Mouse (Mus musculus) hindbrain, postnatal 0 days (tissue): ENCODE measurements at regions not wholly inside any gene's neighbourhood (a gene's known extent, or its start where the extent isn't known, plus 50 kb on each side); places are given as distances from the start of the nearest gene placed in this dataset.

Experiments
- ATAC-seq: fragments of 200-750 bp; cut with Nextera tagmentation; 2 replicates; pipeline ENCODE4 v1.8.0; 2017; ENCODE audit warnings: mild to moderate bottlenecking, moderate TSS enrichment, moderate library complexity
- DNase-seq: peaks from one replicate; pipeline ENCODE4 v3.0.0-alpha.2; 2015; ENCODE audit warnings: low spot score
- H3K27ac ChIP-seq: fragments of 300-500 bp; sonication (generic); 2 replicates; pipeline ENCODE4 v1.5.1; 2014; ENCODE audit warnings: mild to moderate bottlenecking
- H3K27me3 ChIP-seq: fragments of 300-500 bp; sonication (generic); 2 replicates; pipeline ENCODE4 v1.6.1; 2014; ENCODE audit warnings: low read length, mixed read lengths; ENCODE audit not compliant: insufficient read depth
- H3K36me3 ChIP-seq: fragments of 300-500 bp; sonication (generic); 2 replicates; pipeline ENCODE4 v1.6.1; 2014; ENCODE audit warnings: low read length, mixed read lengths; ENCODE audit not compliant: insufficient read depth
- H3K4me1 ChIP-seq: fragments of 300-500 bp; sonication (generic); 2 replicates; pipeline ENCODE4 v1.6.1; 2014; ENCODE audit warnings: antibody characterized with exemption, low read length, mixed read lengths; ENCODE audit not compliant: insufficient read depth
- H3K4me2 ChIP-seq: fragments of 300-500 bp; sonication (generic); 2 replicates; pipeline ENCODE4 v1.6.1; 2014; ENCODE audit warnings: low read depth, mild to moderate bottlenecking, low read length, moderate library complexity, mixed read lengths
- H3K4me3 ChIP-seq: fragments of 300-500 bp; sonication (generic); 2 replicates; pipeline ENCODE4 v1.5.1; 2014; ENCODE audit warnings: low read length
- H3K9ac ChIP-seq: fragments of 300-500 bp; sonication (generic); replicated peaks from 2 replicates; pipeline ENCODE4 v1.6.1; 2014; ENCODE audit warnings: mild to moderate bottlenecking, low read length, moderate library complexity, mixed read lengths
- H3K9me3 ChIP-seq: fragments of 300-500 bp; sonication (generic); 2 replicates; pipeline ENCODE4 v1.6.1; 2016; ENCODE audit warnings: low read length, mixed read lengths
- CTCF ChIP-seq: IDR thresholded peaks from 2 replicates; pipeline ENCODE4 v1.5.1; 2016; ENCODE audit warnings: antibody characterized with exemption, control low read depth, low read depth
- WGBS: fragments of 180-500 bp; shearing (Covaris S2); extraction: QIAGEN DNeasy Blood & Tissue Kit; methylation state at CpG from one replicate; pipeline ENCODE4 v1.1.7; 2014; 5-methylcytosine and 5-hydroxymethylcytosine counted together

DNA sequence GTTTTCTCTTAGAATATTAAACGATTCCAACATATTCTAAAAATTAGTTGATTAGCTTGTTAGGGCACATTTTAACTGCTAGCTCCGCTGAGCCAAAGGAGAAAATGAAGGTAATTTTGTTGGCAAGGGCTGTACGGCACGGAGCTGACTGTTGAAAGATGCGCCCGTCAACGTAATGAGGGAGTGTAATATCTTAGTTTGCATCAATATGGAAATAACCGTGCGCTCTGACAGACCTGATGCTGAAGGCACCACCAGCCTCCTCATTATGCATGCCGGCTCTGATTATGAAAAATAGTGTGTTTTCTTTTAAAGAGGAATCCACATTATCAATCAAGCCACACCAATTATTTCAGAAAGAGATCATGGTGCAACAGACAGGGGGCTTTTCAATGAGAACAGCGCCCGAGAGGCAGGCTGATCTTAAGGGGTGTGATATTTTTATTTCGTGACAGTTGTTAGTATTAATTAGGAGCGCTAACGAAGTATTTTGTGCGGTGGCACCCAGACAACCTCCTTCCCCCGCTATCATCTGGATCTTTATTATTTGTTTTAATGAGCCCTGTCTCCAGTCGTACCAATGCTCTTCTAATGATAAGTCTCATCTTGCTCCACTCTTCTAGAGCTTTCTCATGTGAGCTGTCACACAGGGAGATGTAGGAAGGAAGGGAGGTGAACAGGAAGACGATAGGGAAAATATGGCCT is 99.9 kb upstream of the Ctbp2 start:
- DNase-seq (peak; percentile 25), ATAC-seq (no peak)
- Histone ChIP-seq H3K36me3 (no peaks in the 10 kb centered on the region), H3K4me2 (no peak overlapping the region), H3K9ac (no peak overlapping the region), H3K27me3 (no peaks in the 10 kb centered on the region), H3K4me1 (no peaks in the 10 kb centered on the region), H3K4me3 (no peak overlapping the region), H3K9me3 (no peaks in the 10 kb centered on the region), H3K27ac (no peak overlapping the region)
- no peak for TF ChIP-seq CTCF
- 63% methylated on average over 19 of the region's 19 CpGs for WGBS

DNA sequence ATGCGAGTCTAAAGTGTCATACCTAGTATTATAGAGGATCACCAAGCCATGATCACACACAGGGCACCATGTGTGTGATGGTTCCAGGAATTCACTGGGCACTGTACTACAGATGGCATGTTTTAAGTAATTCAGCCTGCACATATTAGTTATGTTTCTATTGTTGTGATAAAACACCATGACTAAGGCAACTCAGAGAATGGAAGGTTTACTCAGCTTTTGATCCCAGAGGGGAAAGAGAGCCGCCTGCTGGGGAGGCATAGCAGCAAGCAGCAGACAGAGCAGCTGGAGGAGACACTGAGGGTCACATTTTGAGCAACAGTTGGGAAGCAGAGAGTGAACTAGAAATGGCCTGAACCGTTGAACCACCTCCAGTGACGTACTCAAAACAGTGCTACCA is 88.2 kb upstream of the Ctbp2 start:
- 56% methylated on average over 4 of the region's 4 CpGs for WGBS
- no peak for TF ChIP-seq CTCF
- DNase-seq (no peak), ATAC-seq (no peak)
- Histone ChIP-seq H3K4me1 (no peaks in the 10 kb centered on the region), H3K27ac (no peak overlapping the region), H3K4me2 (no peak overlapping the region), H3K9ac (no peak overlapping the region), H3K9me3 (no peaks in the 10 kb centered on the region), H3K27me3 (no peaks in the 10 kb centered on the region), H3K36me3 (no peaks in the 10 kb centered on the region), H3K4me3 (no peak overlapping the region)

GRCm38 (mm10) chr7:133205704-133206103 is 81.5 kb upstream of the Ctbp2 start:
- H3K9ac ChIP-seq = no peak overlapping the region
- H3K4me1 ChIP-seq = peaks cover 6% of the 10 kb centered on the region; the same call in 1 of the 2 replicates
- DNase-seq (peak; percentile 26), ATAC-seq (no peak)
- 18% methylated on average over 7 of the region's 7 CpGs for WGBS
- H3K27me3 ChIP-seq = no peaks in the 10 kb centered on the region
- no peak overlapping the region for H3K4me3 ChIP-seq
- no peak overlapping the region for H3K4me2 ChIP-seq
- no peaks in the 10 kb centered on the region for H3K36me3 ChIP-seq
- H3K9me3 ChIP-seq = no peaks in the 10 kb centered on the region
- no peak for TF ChIP-seq CTCF
- H3K27ac ChIP-seq = no peak overlapping the region

DNA sequence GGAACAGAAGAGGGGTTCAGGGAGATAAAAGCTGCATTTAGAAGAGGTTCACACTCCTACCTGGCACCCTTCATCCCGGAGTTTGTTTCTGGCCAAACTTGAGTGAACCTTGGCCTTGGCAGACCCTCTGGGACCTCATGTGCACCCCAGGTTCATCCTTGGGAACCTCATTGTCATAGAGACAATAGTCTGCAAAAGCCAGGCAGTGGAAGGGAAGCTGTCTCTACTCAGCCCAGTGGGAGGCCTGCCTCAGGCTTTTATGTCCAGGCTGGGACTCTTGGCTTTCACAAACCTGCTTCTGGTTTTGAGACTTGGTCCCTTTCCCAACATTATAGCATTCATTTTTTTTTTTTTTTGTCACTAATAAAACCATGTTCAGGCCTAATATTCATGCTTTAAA is 80.3 kb upstream of the Ctbp2 start:
- Histone ChIP-seq H3K4me2 (no peak overlapping the region), H3K36me3 (no peaks in the 10 kb centered on the region), H3K4me3 (no peak overlapping the region), H3K9me3 (no peaks in the 10 kb centered on the region), H3K9ac (no peak overlapping the region), H3K27me3 (no peaks in the 10 kb centered on the region), H3K27ac (no peak overlapping the region), H3K4me1 (peaks cover 6% of the 10 kb centered on the region; the same call in 1 of the 2 replicates)
- no peak for TF ChIP-seq CTCF
- ATAC-seq (no peak), DNase-seq (no peak)
- 33% methylated on average over 1 of the region's 1 CpGs for WGBS

DNA sequence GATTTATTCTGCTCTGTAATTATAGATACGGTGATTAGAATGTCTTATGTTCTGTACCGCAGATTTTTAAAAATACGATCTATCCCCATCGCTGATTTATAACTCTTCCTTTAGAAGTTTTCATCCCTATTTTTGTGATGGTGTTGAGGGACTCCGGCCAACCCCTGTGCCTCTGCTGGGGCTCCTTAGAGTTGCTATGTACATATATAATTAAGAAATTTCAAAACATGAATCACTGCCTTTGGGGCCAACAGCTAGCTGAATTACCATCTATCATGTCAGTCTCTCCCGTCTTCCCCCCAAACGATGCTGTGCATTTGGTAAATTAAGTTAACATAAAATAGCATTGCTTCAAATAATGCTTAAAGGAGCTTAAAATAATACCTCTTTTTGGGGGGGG is 79.8 kb upstream of the Ctbp2 start:
- Histone ChIP-seq H3K4me2 (no peak overlapping the region), H3K36me3 (no peaks in the 10 kb centered on the region), H3K4me1 (peaks cover 6% of the 10 kb centered on the region; the same call in 1 of the 2 replicates), H3K27ac (no peak overlapping the region), H3K4me3 (no peak overlapping the region), H3K9me3 (no peaks in the 10 kb centered on the region), H3K9ac (no peak overlapping the region), H3K27me3 (no peaks in the 10 kb centered on the region)
- ATAC-seq (no peak), DNase-seq (no peak)
- no peak for TF ChIP-seq CTCF
- 77% methylated on average over 7 of the region's 7 CpGs for WGBS

DNA sequence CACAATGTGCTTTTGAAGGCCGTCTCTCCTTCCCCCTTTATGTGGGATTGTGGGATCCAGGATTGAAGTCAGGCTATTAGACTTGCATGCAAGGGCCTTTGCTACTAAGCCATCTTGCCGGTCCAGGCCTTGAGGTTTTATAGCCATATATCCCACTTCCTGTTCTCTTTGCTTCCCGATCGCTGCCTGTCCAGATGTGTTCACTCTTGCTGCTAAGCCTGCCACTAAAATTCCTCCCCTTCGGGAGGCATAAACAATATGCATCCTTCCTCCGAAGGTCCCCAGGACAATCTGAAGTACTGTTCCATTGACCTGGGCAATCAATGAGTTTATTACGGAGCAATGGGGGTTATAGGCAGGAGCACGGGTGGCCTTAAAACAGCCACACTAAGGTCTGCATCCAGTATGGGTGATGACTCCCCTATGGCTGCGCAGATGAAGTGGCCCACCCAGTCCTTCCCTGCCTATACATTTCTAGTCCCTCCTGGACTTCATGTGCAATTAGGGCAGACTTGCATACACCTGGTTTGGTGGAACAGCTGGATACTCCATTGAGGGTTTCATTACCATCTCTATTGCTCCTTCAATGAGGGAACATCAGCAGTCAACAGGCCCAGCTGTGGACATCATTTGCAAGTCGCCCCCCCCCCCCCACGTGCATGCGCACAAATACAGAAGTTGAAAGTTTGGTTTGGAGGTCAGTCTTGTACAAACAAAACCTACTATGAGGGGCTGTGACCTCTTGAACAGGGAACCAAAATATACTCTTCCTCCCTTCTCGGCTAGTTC is 78.1 kb upstream of the Ctbp2 start:
- peaks cover 6% of the 10 kb centered on the region; the same call in 1 of the 2 replicates for H3K4me1 ChIP-seq
- no peak overlapping the region for H3K4me3 ChIP-seq
- no peak for TF ChIP-seq CTCF
- DNase-seq (no peak), ATAC-seq (no peak)
- H3K36me3 ChIP-seq = no peaks in the 10 kb centered on the region
- H3K4me2 ChIP-seq = no peak overlapping the region
- WGBS = 84% methylated on average over 13 of the region's 13 CpGs
- H3K27ac ChIP-seq = no peak overlapping the region
- no peak overlapping the region for H3K9ac ChIP-seq
- H3K9me3 ChIP-seq = no peaks in the 10 kb centered on the region
- no peaks in the 10 kb centered on the region for H3K27me3 ChIP-seq

DNA sequence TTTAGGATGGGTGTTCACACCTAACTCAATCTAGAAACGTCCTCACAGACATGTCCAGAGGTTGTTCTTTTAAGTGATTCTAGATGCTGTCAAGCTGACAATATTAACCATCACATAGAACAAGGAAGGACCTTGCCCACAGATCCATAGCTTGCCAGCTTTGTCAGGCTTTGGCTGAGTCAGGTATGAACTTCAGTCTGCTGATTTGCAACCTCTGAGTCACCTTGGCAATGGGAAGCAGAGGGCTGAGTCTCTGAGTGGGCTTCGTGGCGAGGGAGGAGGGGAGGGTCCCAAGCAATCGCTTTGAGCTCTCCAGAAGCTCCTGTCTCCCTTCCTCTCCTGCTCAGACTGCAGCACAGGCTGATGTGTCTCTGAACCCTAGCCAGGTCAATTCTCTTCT is 74.9 kb upstream of the Ctbp2 start:
- DNase-seq (no peak), ATAC-seq (no peak)
- 51% methylated on average over 4 of the region's 4 CpGs for WGBS
- H3K4me3 ChIP-seq = no peak overlapping the region
- no peak overlapping the region; the same call in 1 of the 2 replicates for H3K9ac ChIP-seq
- H3K27ac ChIP-seq = no peak overlapping the region
- no peaks in the 10 kb centered on the region for H3K36me3 ChIP-seq
- no peaks in the 10 kb centered on the region for H3K4me1 ChIP-seq
- no peak for TF ChIP-seq CTCF
- H3K27me3 ChIP-seq = no peaks in the 10 kb centered on the region
- no peak overlapping the region for H3K4me2 ChIP-seq
- H3K9me3 ChIP-seq = no peaks in the 10 kb centered on the region
